Mouse (Mus musculus) G1E (cell line): ENCODE measurements around the gene Gpr45. TPM values are rescaled to one million over a fixed set of nuclear protein-coding genes. Genes with fewer than 3 reads are reported as not detected.
A peak's percentile ranks its signal among the peaks of the same experiment; 100 is the strongest.

ENCODE experiments used
- ATAC-seq: 2 replicates; pipeline ENCODE4 v1.8.0; 2016; ENCODE audit warnings: mild to moderate bottlenecking; ENCODE audit not compliant: insufficient number of reproducible peaks, poor library complexity, low FRiP score, severe bottlenecking; ENCODE audit errors: extremely low read depth
- DNase-seq: peaks from one replicate; pipeline ENCODE4 v3.0.0; 2012; ENCODE audit warnings: low spot score
- H3K27me3 ChIP-seq: 2 replicates; pipeline ENCODE4 v1.6.1; 2012; ENCODE audit warnings: mild to moderate bottlenecking, low read length, inconsistent platforms; ENCODE audit not compliant: insufficient read depth
- H3K36me3 ChIP-seq: replicated peaks from 2 replicates; pipeline ENCODE3; 2012; ENCODE audit warnings: mild to moderate bottlenecking, inconsistent platforms
- H3K4me1 ChIP-seq: 2 replicates; pipeline ENCODE4 v1.6.1; 2012; ENCODE audit warnings: low read depth, low read length, inconsistent platforms, mixed read lengths; ENCODE audit not compliant: insufficient read depth
- H3K4me3 ChIP-seq: 2 replicates; pipeline ENCODE4 v1.5.1; 2012; ENCODE audit warnings: low read depth, mild to moderate bottlenecking, inconsistent platforms, low read length, moderate library complexity, mixed read lengths
- H3K9me3 ChIP-seq: replicated peaks from 2 replicates; pipeline ENCODE4 v1.6.1; 2012; ENCODE audit warnings: inconsistent platforms
- CTCF ChIP-seq: IDR thresholded peaks from 2 replicates; pipeline ENCODE4 v1.5.1; 2012; ENCODE audit warnings: low read depth, low read length, inconsistent platforms, mixed read lengths
- GATA1 ChIP-seq: IDR thresholded peaks from 2 replicates; pipeline ENCODE4 v1.6.1; 2012; ENCODE audit warnings: borderline replicate concordance, low read length, inconsistent platforms, mixed read lengths
- GATA2 ChIP-seq: IDR thresholded peaks from 2 replicates; pipeline ENCODE4 v1.6.1; 2012; ENCODE audit warnings: low read depth, low read length, inconsistent platforms, borderline replicate concordance
- POLR2AphosphoS5 ChIP-seq: IDR thresholded peaks from 2 replicates; pipeline ENCODE4 v1.6.1; 2012; ENCODE audit warnings: low read depth, low read length, inconsistent platforms; ENCODE audit not compliant: insufficient replicate concordance
- TAL1 ChIP-seq: conservative IDR thresholded peaks from 2 replicates; pipeline ENCODE4 v1.6.1; 2012; ENCODE audit warnings: low read depth, low read length, inconsistent platforms, mixed read lengths
- polyA plus RNA-seq: library from polyadenylated mRNA; stranded (reverse); fragments of >175 nt; gene quantifications from 2 replicates; pipeline ENCODE4 v1.2.3, GENCODE M21; 2012
- total RNA-seq, 2 experiments: library from RNA; stranded (forward) in 1 of 2; stranded (reverse) in 1 of 2; fragments of 200-1000 nt in 1 of 2; fragments of >200 nt in 1 of 2; fragmentation: Nextera tagmentation in 1 of 2; gene quantifications; 2 replicates each; pipeline ENCODE4 v1.2.3; 2014 to 2017

Gene Gpr45
- total and polyA plus RNA-seq, 3 experiments = 0.66 TPM; not detected in 2

DNA sequence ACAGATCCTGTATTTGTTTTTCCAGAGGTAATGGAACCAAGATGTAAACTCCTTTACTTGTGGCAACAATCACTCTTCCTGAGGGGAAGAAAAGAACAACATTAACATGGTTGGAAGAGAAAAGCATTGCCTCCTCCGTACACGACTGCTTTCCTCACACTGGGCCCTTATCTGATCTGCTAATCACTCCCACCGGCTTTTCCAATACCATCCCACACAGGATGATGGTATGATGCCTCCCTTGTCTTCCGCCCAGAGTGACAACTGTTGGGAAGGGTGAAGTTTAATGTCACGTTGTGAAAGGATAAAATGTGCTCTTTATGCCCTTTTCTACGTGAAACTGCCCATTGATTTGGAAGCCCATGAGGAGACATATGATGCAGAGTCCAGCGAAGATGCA is 114.9 kb downstream of the Gpr45 start:
- H3K4me1 ChIP-seq = peaks cover 12% of the 10 kb centered on the region
- no peaks in the 10 kb centered on the region for H3K9me3 ChIP-seq
- no peaks in the 10 kb centered on the region for H3K27me3 ChIP-seq
- ATAC-seq (no peak), DNase-seq (no peak)
- no peak overlapping the region for H3K4me3 ChIP-seq
- H3K36me3 ChIP-seq = peaks cover 76% of the 10 kb centered on the region
- no peak for TF ChIP-seq POLR2AphosphoS5
- TF ChIP-seq TAL1 = no peak
- no peak for TF ChIP-seq CTCF
- no peak for TF ChIP-seq GATA2
- no peak for TF ChIP-seq GATA1

GRCm38 (mm10) chr1:43070726-43071125 is 118.1 kb downstream of the Gpr45 start:
- no peak for TF ChIP-seq GATA2
- no peak for TF ChIP-seq CTCF
- TF ChIP-seq GATA1 = no peak
- TF ChIP-seq TAL1 = no peak
- no peak for TF ChIP-seq POLR2AphosphoS5
- peak; percentile 72 for DNase-seq
- no peak overlapping the region for H3K4me3 ChIP-seq
- no peaks in the 10 kb centered on the region for H3K9me3 ChIP-seq
- peak; percentile 36; the same call in 1 of the 2 replicates for ATAC-seq
- peaks cover 81% of the 10 kb centered on the region for H3K36me3 ChIP-seq
- H3K27me3 ChIP-seq = no peaks in the 10 kb centered on the region
- H3K4me1 ChIP-seq = peaks cover 12% of the 10 kb centered on the region

- H3K36me3 ChIP-seq = peaks cover 81% of the 10 kb centered on the region
Measured at GRCm38 (mm10) chr1:43072028-43072427, 119.4 kb downstream of the Gpr45 start.

DNA sequence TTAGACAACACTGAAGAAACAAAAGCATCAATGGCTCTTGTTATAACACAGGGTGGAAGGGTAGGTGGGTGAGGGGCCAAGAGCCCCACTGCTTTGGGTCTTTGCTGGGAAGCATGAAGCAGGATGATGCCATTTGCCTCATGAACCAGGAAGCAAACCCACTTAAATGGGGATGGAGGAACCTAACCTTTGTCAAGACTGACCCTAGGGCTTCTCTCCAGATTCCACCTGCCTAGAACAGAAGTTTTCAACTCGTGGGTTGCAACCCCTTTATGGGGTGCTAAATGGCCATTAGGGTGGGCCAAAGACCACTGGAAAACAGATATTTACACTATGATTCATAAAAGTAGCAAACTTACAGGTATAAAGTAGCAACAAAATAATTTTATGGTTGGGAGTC is 119.9 kb downstream of the Gpr45 start:
- H3K36me3 ChIP-seq = peaks cover 81% of the 10 kb centered on the region
- no peak for TF ChIP-seq GATA2
- no peak for TF ChIP-seq TAL1
- TF ChIP-seq POLR2AphosphoS5 = no peak
- TF ChIP-seq CTCF = no peak
- TF ChIP-seq GATA1 = no peak
- no peak overlapping the region for H3K4me3 ChIP-seq
- ATAC-seq = no peak
- H3K9me3 ChIP-seq = no peaks in the 10 kb centered on the region
- H3K27me3 ChIP-seq = no peaks in the 10 kb centered on the region
- peaks cover 12% of the 10 kb centered on the region for H3K4me1 ChIP-seq
- DNase-seq = no peak

More at GRCm38 (mm10) chr1:43072028-43072427, 119.4 kb downstream of the Gpr45 start:
- Histone ChIP-seq H3K4me3 (no peak overlapping the region), H3K27me3 (no peaks in the 10 kb centered on the region), H3K4me1 (peaks cover 12% of the 10 kb centered on the region), H3K9me3 (no peaks in the 10 kb centered on the region)
- TF ChIP-seq POLR2AphosphoS5 (no peak), GATA2 (no peak), CTCF (no peak), GATA1 (no peak), TAL1 (no peak)
- ATAC-seq (no peak), DNase-seq (no peak)

DNA sequence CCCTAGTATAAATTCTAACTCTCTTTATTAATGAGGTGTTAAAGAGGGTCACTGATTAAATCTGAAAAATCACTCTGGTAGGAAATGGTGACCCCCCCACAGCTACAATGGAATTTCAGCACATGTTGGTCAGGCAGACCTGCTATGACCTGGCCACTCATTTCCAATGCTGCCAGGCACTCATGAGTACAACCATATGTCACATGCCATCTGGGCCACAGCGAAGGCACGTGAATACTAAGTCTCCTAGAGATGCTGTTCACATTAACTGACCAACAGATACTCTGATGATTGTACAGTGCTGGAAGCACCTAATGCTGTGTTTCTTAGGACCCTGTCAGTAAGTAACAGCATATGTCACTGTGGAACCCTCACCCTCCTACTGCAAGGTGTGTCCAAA is 122.1 kb downstream of the Gpr45 start:
- H3K36me3 ChIP-seq = peaks cover 78% of the 10 kb centered on the region
- ATAC-seq = no peak

GRCm38 (mm10) chr1:43078124-43078523 is 125.5 kb downstream of the Gpr45 start:
- Histone ChIP-seq H3K4me3 (no peak overlapping the region), H3K36me3 (peaks cover 54% of the 10 kb centered on the region), H3K4me1 (peaks cover 8% of the 10 kb centered on the region), H3K9me3 (no peaks in the 10 kb centered on the region), H3K27me3 (no peaks in the 10 kb centered on the region)
- ATAC-seq (no peak), DNase-seq (no peak)
- no peak for TF ChIP-seq GATA1
- TF ChIP-seq TAL1 = no peak
- TF ChIP-seq POLR2AphosphoS5 = no peak

More for the DNA sequence above, 122.1 kb downstream of the Gpr45 start:
- peaks cover 15% of the 10 kb centered on the region for H3K4me1 ChIP-seq
- H3K27me3 ChIP-seq = no peaks in the 10 kb centered on the region
- no peak for DNase-seq
- H3K9me3 ChIP-seq = no peaks in the 10 kb centered on the region
- no peak overlapping the region for H3K4me3 ChIP-seq
- TF ChIP-seq CTCF (no peak), POLR2AphosphoS5 (no peak), GATA1 (no peak), GATA2 (no peak), TAL1 (no peak)

DNA sequence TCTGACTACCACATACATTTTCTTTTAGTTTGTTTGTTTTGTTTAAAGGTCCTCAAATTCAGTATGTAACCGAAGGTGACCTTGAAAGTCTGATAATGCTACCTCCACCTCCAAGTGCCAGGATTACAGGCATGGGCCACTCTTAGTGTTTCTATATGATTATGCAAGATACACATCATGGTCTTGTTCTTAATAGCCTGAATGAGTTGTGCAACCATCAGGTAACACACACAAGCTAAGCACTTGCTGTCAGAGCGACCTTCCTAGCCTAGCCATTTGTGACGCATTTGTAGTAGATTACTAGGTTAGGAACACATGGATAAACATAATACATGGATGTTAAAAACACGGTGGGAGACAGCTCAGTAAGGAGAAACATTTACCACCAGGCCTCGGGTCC is 130.3 kb downstream of the Gpr45 start:
- ATAC-seq (no peak), DNase-seq (no peak)
- H3K4me1 ChIP-seq = peaks cover 8% of the 10 kb centered on the region
- no peaks in the 10 kb centered on the region for H3K27me3 ChIP-seq
- H3K36me3 ChIP-seq = peaks cover 41% of the 10 kb centered on the region
- H3K9me3 ChIP-seq = peaks cover 4% of the 10 kb centered on the region
- H3K4me3 ChIP-seq = no peak overlapping the region
- TF ChIP-seq GATA1 (no peak), CTCF (no peak), TAL1 (no peak), POLR2AphosphoS5 (no peak), GATA2 (no peak)

Other genes starting within 250 kb of the Gpr45 start
- gene Mrps9, start 101.6 kb upstream of the Gpr45 start, total RNA-seq (2014; fragmentation: Nextera tagmentation) = 94.2 and 97.4 TPM in 2 replicates
- 149 and 151 TPM in 2 replicates for gene Mrps9, start 101.6 kb upstream of the Gpr45 start, total RNA-seq (2017)
- 91.1 and 106 TPM in 2 replicates for gene Mrps9, start 101.6 kb upstream of the Gpr45 start, polyA plus RNA-seq
- 44.5 and 51.2 TPM in 2 replicates for gene Tgfbrap1, start 145.8 kb downstream of the Gpr45 start, total RNA-seq (2014; fragmentation: Nextera tagmentation)
- 18.1 and 19.7 TPM in 2 replicates for gene Tgfbrap1, start 145.8 kb downstream of the Gpr45 start, total RNA-seq (2017)
- 13.0 and 13.2 TPM in 2 replicates for gene Tgfbrap1, start 145.8 kb downstream of the Gpr45 start, polyA plus RNA-seq
- 31.8 and 34.1 TPM in 2 replicates for gene AI597479, start 145.8 kb downstream of the Gpr45 start, total RNA-seq (2014; fragmentation: Nextera tagmentation)
- 40.1 and 45.8 TPM in 2 replicates for gene AI597479, start 145.8 kb downstream of the Gpr45 start, total RNA-seq (2017)
- 2.9 and 3.2 TPM in 2 replicates for gene AI597479, start 145.8 kb downstream of the Gpr45 start, polyA plus RNA-seq
- not detected in 2 replicates for gene Fhl2, start 244.1 kb downstream of the Gpr45 start, total RNA-seq (2014; fragmentation: Nextera tagmentation)
- gene Fhl2, start 244.1 kb downstream of the Gpr45 start, total RNA-seq (2017) = 0.22 and 0.23 TPM in 2 replicates
- gene Fhl2, start 244.1 kb downstream of the Gpr45 start, polyA plus RNA-seq = not detected in 2 replicates